Mouse (Mus musculus) lung, embryonic 16.5 days (tissue): ENCODE measurements around the gene Gins2. TPM values are rescaled to one million over a fixed set of nuclear protein-coding genes. Genes with fewer than 3 reads are reported as not detected.

Source experiments
- ATAC-seq: fragments of 200-750 bp; cut with Nextera tagmentation; 2 replicates; pipeline ENCODE4 v1.8.0; 2017; ENCODE audit warnings: low read depth, mild to moderate bottlenecking, moderate library complexity
- H3K27ac ChIP-seq: fragments of 300-500 bp; sonication (generic); 2 replicates; pipeline ENCODE4 v1.5.1; 2014; ENCODE audit warnings: mild to moderate bottlenecking, control low read depth, low read length
- H3K27me3 ChIP-seq: fragments of 300-500 bp; sonication (generic); 2 replicates; pipeline ENCODE4 v1.6.1; 2014; ENCODE audit warnings: low read depth, low read length, mixed read lengths; ENCODE audit not compliant: control insufficient read depth, insufficient read depth
- H3K36me3 ChIP-seq: fragments of 300-500 bp; sonication (generic); 2 replicates; pipeline ENCODE4 v1.6.1; 2014; ENCODE audit warnings: low read length; ENCODE audit not compliant: control insufficient read depth, insufficient read depth
- H3K4me1 ChIP-seq: fragments of 300-500 bp; sonication (generic); replicated peaks from 2 replicates; pipeline ENCODE4 v1.6.1; 2014; ENCODE audit warnings: low read length, mixed read lengths; ENCODE audit not compliant: control insufficient read depth, insufficient read depth
- H3K4me2 ChIP-seq: fragments of 300-500 bp; sonication (generic); 2 replicates; pipeline ENCODE4 v1.6.1; 2014; ENCODE audit warnings: low read depth, low read length, control low read depth
- H3K4me3 ChIP-seq: fragments of 300-500 bp; sonication (generic); 2 replicates; pipeline ENCODE4 v1.5.1; 2014; ENCODE audit warnings: mild to moderate bottlenecking, low read length, control low read depth
- H3K9ac ChIP-seq: fragments of 300-500 bp; sonication (generic); 2 replicates; pipeline ENCODE4 v1.6.1; 2014; ENCODE audit warnings: low read length, control low read depth
- H3K9me3 ChIP-seq: fragments of 300-500 bp; sonication (generic); 2 replicates; pipeline ENCODE4 v1.6.1; 2016; ENCODE audit warnings: low read length; ENCODE audit not compliant: control insufficient read depth
- WGBS: fragments of 180-500 bp; shearing (Covaris S2); extraction: QIAGEN DNeasy Blood & Tissue Kit; methylation state at CpG from one replicate; pipeline ENCODE4 v1.1.7; 2014; 5-methylcytosine and 5-hydroxymethylcytosine counted together
- polyA plus RNA-seq: library from polyadenylated mRNA; unstranded; fragments of >200 nt; fragmentation: Nextera tagmentation; extraction: Ambion mirVana; gene quantifications from 2 replicates; pipeline ENCODE4 v1.2.1, GENCODE M21; 2015

Gins2 gene
- polyA plus RNA-seq: 90.8 and 99.5 TPM in 2 replicates

- H3K36me3 ChIP-seq: peaks cover 5% of the 10 kb centered on the region; the same call in 1 of the 2 replicates
- peak within 1 kb of the TSS; percentile 39 for H3K27ac ChIP-seq
- H3K9ac ChIP-seq: peak within 1 kb of the TSS; percentile 74
- peak within 1 kb of the TSS; percentile 77 for H3K4me2 ChIP-seq
- peak within 1 kb of the TSS; percentile 74 for H3K4me3 ChIP-seq
- ATAC-seq: peak; percentile 98
- peaks cover 12% of the 10 kb centered on the region; the same call in 1 of the 2 replicates for H3K4me1 ChIP-seq
- H3K27me3 ChIP-seq: no peaks in the 10 kb centered on the region
- under 1% methylated on average over 67 of the region's 67 CpGs for WGBS
- no peaks in the 10 kb centered on the region for H3K9me3 ChIP-seq
These were observed at the start of gene Gins2 for GRCm38 (mm10) chr8:120588908-120589771. Gene Gins2, minus strand, starts transcription at chr8:120589304.

GRCm38 (mm10) chr8:120634329-120634839, 45.3 kb upstream of the Gins2 start:
- peak overlapping the region; percentile 100 for H3K4me2 ChIP-seq
- peaks cover 9% of the 10 kb centered on the region; the same call in 1 of the 2 replicates for H3K27me3 ChIP-seq

GRCm38 (mm10) chr8:120633665-120634271, 44.7 kb upstream of the Gins2 start:
- Histone ChIP-seq H3K9ac (peak overlapping the region; percentile 76), H3K9me3 (peaks cover 3% of the 10 kb centered on the region; the same call in 1 of the 2 replicates), H3K36me3 (no peaks in the 10 kb centered on the region), H3K4me3 (peak overlapping the region; percentile 69), H3K27me3 (peaks cover 9% of the 10 kb centered on the region; the same call in 1 of the 2 replicates), H3K27ac (no peak overlapping the region), H3K4me1 (peaks cover 6% of the 10 kb centered on the region), H3K4me2 (peak overlapping the region; percentile 100)
- ATAC-seq: peak; percentile 7; the same call in 1 of the 2 replicates
- under 1% methylated on average over 44 of the region's 44 CpGs for WGBS

More at GRCm38 (mm10) chr8:120634329-120634839, 45.3 kb upstream of the Gins2 start:
- Histone ChIP-seq H3K4me3 (peak overlapping the region; percentile 69), H3K36me3 (no peaks in the 10 kb centered on the region), H3K27ac (no peak overlapping the region), H3K9me3 (peaks cover 3% of the 10 kb centered on the region; the same call in 1 of the 2 replicates), H3K9ac (peak overlapping the region; percentile 76), H3K4me1 (peaks cover 6% of the 10 kb centered on the region)
- WGBS: under 1% methylated on average over 29 of the region's 42 CpGs
- peak; percentile 71 for ATAC-seq

- Histone ChIP-seq H3K27me3 (peaks cover 9% of the 10 kb centered on the region; the same call in 1 of the 2 replicates), H3K9me3 (peaks cover 3% of the 10 kb centered on the region; the same call in 1 of the 2 replicates), H3K4me2 (peak overlapping the region; percentile 100), H3K4me3 (peak overlapping the region; percentile 69), H3K9ac (no peak overlapping the region), H3K27ac (no peak overlapping the region), H3K36me3 (no peaks in the 10 kb centered on the region), H3K4me1 (peaks cover 6% of the 10 kb centered on the region)
- WGBS: 42% methylated on average over 17 of the region's 17 CpGs
- no peak for ATAC-seq
These were observed 44.0 kb upstream of the Gins2 start for GRCm38 (mm10) chr8:120632969-120633664.

- peaks cover 3% of the 10 kb centered on the region; the same call in 1 of the 2 replicates for H3K9me3 ChIP-seq
- H3K27me3 ChIP-seq: peaks cover 9% of the 10 kb centered on the region; the same call in 1 of the 2 replicates
- H3K4me1 ChIP-seq: peaks cover 6% of the 10 kb centered on the region
- H3K36me3 ChIP-seq: no peaks in the 10 kb centered on the region
- H3K27ac ChIP-seq: no peak overlapping the region
- no peak overlapping the region for H3K9ac ChIP-seq
- ATAC-seq: peak; percentile 13; the same call in 1 of the 2 replicates
- no peak overlapping the region for H3K4me2 ChIP-seq
- H3K4me3 ChIP-seq: no peak overlapping the region
- 68% methylated on average over 21 of the region's 21 CpGs for WGBS
These were observed 42.6 kb upstream of the Gins2 start for GRCm38 (mm10) chr8:120631441-120632375.

GRCm38 (mm10) chr8:120630848-120631247, 41.7 kb upstream of the Gins2 start:
- Histone ChIP-seq H3K4me2 (no peak overlapping the region), H3K4me1 (peaks cover 6% of the 10 kb centered on the region), H3K9me3 (peaks cover 3% of the 10 kb centered on the region; the same call in 1 of the 2 replicates), H3K27me3 (peaks cover 9% of the 10 kb centered on the region; the same call in 1 of the 2 replicates), H3K27ac (no peak overlapping the region), H3K9ac (no peak overlapping the region), H3K4me3 (no peak overlapping the region), H3K36me3 (no peaks in the 10 kb centered on the region)
- ATAC-seq: no peak
- 42% methylated on average over 6 of the region's 6 CpGs for WGBS

- Histone ChIP-seq H3K27ac (peak overlapping the region; percentile 15), H3K36me3 (no peaks in the 10 kb centered on the region), H3K9me3 (peaks cover 3% of the 10 kb centered on the region; the same call in 1 of the 2 replicates), H3K4me1 (peaks cover 6% of the 10 kb centered on the region), H3K4me2 (no peak overlapping the region), H3K9ac (no peak overlapping the region), H3K27me3 (peaks cover 6% of the 10 kb centered on the region; the same call in 1 of the 2 replicates), H3K4me3 (no peak overlapping the region)
- WGBS: 25% methylated on average over 5 of the region's 5 CpGs
- peak; percentile 50 for ATAC-seq
These were observed 40.9 kb upstream of the Gins2 start for GRCm38 (mm10) chr8:120630031-120630430.

- Histone ChIP-seq H3K9ac (no peak overlapping the region), H3K4me1 (no peaks in the 10 kb centered on the region; the same call in none of the 2 replicates), H3K36me3 (no peaks in the 10 kb centered on the region), H3K27ac (no peak overlapping the region), H3K9me3 (peaks cover under 1% of the 10 kb centered on the region; the same call in 1 of the 2 replicates), H3K27me3 (no peaks in the 10 kb centered on the region), H3K4me2 (no peak overlapping the region), H3K4me3 (no peak overlapping the region)
- WGBS: 80% methylated on average over 5 of the region's 5 CpGs
- no peak for ATAC-seq
These were observed 38.2 kb upstream of the Gins2 start for GRCm38 (mm10) chr8:120627298-120627697.
